In genomic region chr17:29824208-29824509, GRCm38 (mm10) we compare ENCODE assay signal across 8 mouse cellular contexts.
DNase-seq lines count a peak whose midpoint lies in the region; ATAC-seq lines count a peak whose summit lies in the region.
"Had no signal": no experiment of that assay in that cellular context is flagged by ENCODE, and none has a peak within 500 bp of the region (broad histone marks: within the 10 kb centered on the region; RNA-seq: fewer than 3 reads in every experiment).

No protein-coding gene starts in this region.

- no peak for ATAC-seq in heart, embryonic 16.5 days (replicated peaks; ENCODE audit: extremely low read depth, insufficient read depth, low FRiP score)
- ATAC-seq: forebrain, embryonic 14.5 days had no signal

- 20% methylated on average over 5 of the region's 5 CpGs for WGBS in heart, embryonic 16.5 days

- no peaks in the 10 kb centered on the region for H3K36me3 ChIP-seq in heart, embryonic 16.5 days (ENCODE audit: control insufficient read depth, insufficient read depth)

- no peaks in the 10 kb centered on the region for H3K27me3 ChIP-seq in heart, embryonic 16.5 days (ENCODE audit: control insufficient read depth, insufficient read depth, low read length)

- H3K4me3 ChIP-seq in heart, embryonic 16.5 days (ENCODE audit: low read length), result no peak overlapping the region

- H3K9me3 ChIP-seq in heart, embryonic 16.5 days (replicated peaks; ENCODE audit: control insufficient read depth, low read length), result no peaks in the 10 kb centered on the region

- H3K9ac ChIP-seq in heart, embryonic 16.5 days (ENCODE audit: low read length), result peak overlapping the region; percentile 45

- peak overlapping the region; percentile 86 for H3K27ac ChIP-seq in heart, embryonic 16.5 days (ENCODE audit: low read length)

- H3K4me2 ChIP-seq in heart, embryonic 16.5 days (ENCODE audit: low read depth, low read length), result peak overlapping the region; percentile 33

- H3K4me1 ChIP-seq in heart, embryonic 16.5 days (ENCODE audit: control insufficient read depth, insufficient read depth, low read length), result peaks cover 22% of the 10 kb centered on the region

- DNase-seq in layer of hippocampus, adult 18-20 months (ENCODE audit: low spot score in 2 of 2), result peak; percentile 30 to 34
- no peak for DNase-seq in layer of hippocampus, postnatal 14 days (ENCODE audit: low spot score in 2 of 2)
- DNase-seq in right cerebral cortex, adult 2 months (ENCODE audit: low spot score in 2 of 2), result peak; percentile 17 to 28
- no peak for DNase-seq in right cerebral cortex, postnatal 4 days
- peak; percentile 44 for DNase-seq in telencephalon, adult 2 months (ENCODE audit: low read depth, low spot score)
- DNase-seq in urinary bladder, postnatal 25 days (ENCODE audit: low spot score), result no peak

Comparison
In these comparisons a context has a peak if more than half of its experiments do, and no peak if none do; other contexts are left out.
1. DNase-seq: peak in layer of hippocampus, adult 18-20 months (2 of 2), right cerebral cortex, adult 2 months (2 of 2) and telencephalon, adult 2 months (single experiment); none in layer of hippocampus, postnatal 14 days (0 of 2), right cerebral cortex, postnatal 4 days (single experiment) and urinary bladder, postnatal 25 days (single experiment).